Mouse (Mus musculus) 3134 (cell line): ENCODE results near the gene Ankrd33b.

Experiments used
- DNase-seq: peaks from one replicate; pipeline ENCODE4 v3.0.0-alpha.2; 2011; ENCODE audit warnings: low spot score; ENCODE audit not compliant: insufficient read length; ENCODE audit errors: extremely low read depth

Ankrd33b gene

GRCm38 (mm10) chr15:31309526-31309925, 58.0 kb downstream of the Ankrd33b start:
- no peak for DNase-seq

- no peak for DNase-seq
These were observed 60.8 kb downstream of the Ankrd33b start for GRCm38 (mm10) chr15:31306726-31307125.

- DNase-seq, result no peak
These were observed 62.3 kb downstream of the Ankrd33b start for GRCm38 (mm10) chr15:31305181-31305580.

- no peak for DNase-seq
These were observed 63.2 kb downstream of the Ankrd33b start for GRCm38 (mm10) chr15:31304302-31304701.

- no peak for DNase-seq
These were observed 65.1 kb downstream of the Ankrd33b start for GRCm38 (mm10) chr15:31302293-31302990.

GRCm38 (mm10) chr15:31299258-31299917, 68.1 kb downstream of the Ankrd33b start:
- no peak for DNase-seq

- DNase-seq, result no peak
These were observed 69.8 kb downstream of the Ankrd33b start for GRCm38 (mm10) chr15:31297777-31298137.

- DNase-seq, result no peak
These were observed 70.4 kb downstream of the Ankrd33b start for GRCm38 (mm10) chr15:31296882-31297776.

- no peak for DNase-seq
These were observed 73.2 kb downstream of the Ankrd33b start for GRCm38 (mm10) chr15:31294311-31294710.

GRCm38 (mm10) chr15:31292627-31293026, 74.9 kb downstream of the Ankrd33b start:
- DNase-seq, result no peak

- DNase-seq, result no peak
These were observed 81.8 kb downstream of the Ankrd33b start for GRCm38 (mm10) chr15:31285695-31286094.

- no peak for DNase-seq
These were observed 82.4 kb downstream of the Ankrd33b start for GRCm38 (mm10) chr15:31284922-31285631.

GRCm38 (mm10) chr15:31284142-31284541, 83.4 kb downstream of the Ankrd33b start:
- no peak for DNase-seq

GRCm38 (mm10) chr15:31282353-31282752, 85.2 kb downstream of the Ankrd33b start:
- no peak for DNase-seq

- no peak for DNase-seq
These were observed 85.7 kb downstream of the Ankrd33b start for GRCm38 (mm10) chr15:31281830-31282229.

GRCm38 (mm10) chr15:31280683-31281082, 86.8 kb downstream of the Ankrd33b start:
- DNase-seq, result no peak

GRCm38 (mm10) chr15:31280059-31280458, 87.5 kb downstream of the Ankrd33b start:
- DNase-seq, result no peak

- no peak for DNase-seq
These were observed 87.9 kb downstream of the Ankrd33b start for GRCm38 (mm10) chr15:31279577-31280004.

- DNase-seq, result no peak
These were observed 88.4 kb downstream of the Ankrd33b start for GRCm38 (mm10) chr15:31279120-31279519.

- no peak for DNase-seq
These were observed 89.4 kb downstream of the Ankrd33b start for GRCm38 (mm10) chr15:31278090-31278489.

GRCm38 (mm10) chr15:31273509-31273908, 94.0 kb downstream of the Ankrd33b start:
- DNase-seq, result no peak
